Mouse (Mus musculus): ENCODE data around the gene Impad1.

Gene Impad1

DNA sequence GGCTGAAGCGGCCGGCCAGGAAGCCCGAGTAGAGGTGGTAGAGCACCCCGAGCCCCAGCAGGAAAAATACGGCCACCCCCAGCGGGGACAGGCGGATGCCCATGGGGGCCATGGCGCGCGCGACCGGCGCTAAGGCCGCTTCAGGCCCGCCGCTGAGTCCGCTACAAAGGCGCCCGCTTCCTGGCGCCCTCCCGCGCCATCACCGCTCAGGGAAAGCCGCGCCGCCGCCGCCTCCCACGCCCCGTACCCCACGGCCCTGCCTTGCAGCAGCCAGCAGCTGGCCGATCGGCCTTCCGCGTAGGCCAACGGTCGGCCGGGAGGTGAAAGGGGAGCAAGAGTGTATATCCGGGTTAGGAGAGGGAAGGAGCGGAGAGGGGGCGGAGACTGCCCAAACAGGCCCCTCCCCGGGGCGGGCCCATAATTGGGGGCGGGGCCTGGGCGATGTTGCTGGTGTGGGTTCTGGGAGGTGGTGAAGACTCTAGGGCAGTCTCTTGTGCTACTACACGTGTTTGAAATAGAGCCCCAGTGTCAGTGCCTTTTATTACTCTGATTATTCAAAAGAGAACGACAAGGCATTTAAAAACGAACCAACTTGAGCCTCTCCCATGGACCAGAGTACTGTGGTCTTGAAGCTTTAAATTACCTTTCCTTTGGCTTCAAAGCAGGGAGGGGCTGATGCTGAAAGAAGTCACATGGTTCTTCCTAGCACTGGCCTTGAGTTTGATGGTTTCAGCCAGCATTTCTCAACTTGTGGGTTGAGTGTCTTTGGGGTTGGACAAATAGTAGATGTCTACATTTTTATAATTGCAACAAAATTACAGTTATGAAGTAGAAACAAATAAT lies at the start of gene Impad1:
Gene Impad1 (minus strand): TSS at position 364 of the 843 bp plus-strand sequence.
- peak; percentile 55 for DNase-seq (ENCODE audit: low read depth, low spot score)

DNA sequence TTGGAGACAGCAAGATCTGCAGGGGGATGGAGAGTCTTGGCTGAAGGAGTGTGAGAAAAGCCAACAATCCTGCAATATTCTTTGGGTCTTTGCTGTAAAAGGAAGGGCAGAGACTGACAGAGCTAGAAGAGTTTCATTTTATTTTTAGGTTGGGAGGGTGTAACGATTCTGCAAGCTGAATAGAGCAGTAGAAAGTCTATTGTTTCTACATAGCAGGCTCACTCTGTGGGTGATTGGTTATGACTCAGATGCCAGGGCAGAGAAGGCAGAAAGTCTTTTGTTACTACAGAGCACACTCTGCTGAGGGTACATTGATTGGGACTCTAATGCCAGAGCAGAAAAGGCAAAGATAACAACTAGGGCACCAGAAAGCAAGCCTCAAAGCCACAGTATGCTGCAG lies 47.0 kb upstream of the Impad1 start:
- DNase-seq (ENCODE audit: low read depth, low spot score): no peak

DNA sequence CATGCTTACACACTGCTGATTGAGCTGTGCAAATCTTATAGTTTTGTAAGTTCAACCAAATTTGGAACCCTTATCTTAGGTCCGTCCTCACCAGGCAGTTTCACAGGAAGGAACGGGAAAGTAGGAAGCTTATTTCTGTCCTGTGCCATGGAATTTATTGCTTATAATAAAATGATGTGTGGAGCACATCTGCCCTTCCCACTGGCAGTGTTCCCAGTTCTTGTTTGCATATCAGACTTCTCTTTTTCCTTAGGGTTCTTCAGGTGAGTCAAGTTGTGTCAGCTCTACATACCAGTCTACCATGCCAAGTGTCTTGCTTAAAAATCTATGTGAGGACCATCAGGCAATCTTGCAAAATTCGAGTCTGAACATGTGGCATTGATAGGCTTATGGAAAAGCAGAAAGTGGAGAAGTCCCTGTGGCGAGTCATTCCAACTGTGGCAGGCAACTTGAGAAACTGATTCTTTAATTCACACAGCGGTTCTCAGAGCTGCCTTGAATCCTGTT lies 40.7 kb upstream of the Impad1 start:
- no peak for DNase-seq (ENCODE audit: low read depth, low spot score)

DNA sequence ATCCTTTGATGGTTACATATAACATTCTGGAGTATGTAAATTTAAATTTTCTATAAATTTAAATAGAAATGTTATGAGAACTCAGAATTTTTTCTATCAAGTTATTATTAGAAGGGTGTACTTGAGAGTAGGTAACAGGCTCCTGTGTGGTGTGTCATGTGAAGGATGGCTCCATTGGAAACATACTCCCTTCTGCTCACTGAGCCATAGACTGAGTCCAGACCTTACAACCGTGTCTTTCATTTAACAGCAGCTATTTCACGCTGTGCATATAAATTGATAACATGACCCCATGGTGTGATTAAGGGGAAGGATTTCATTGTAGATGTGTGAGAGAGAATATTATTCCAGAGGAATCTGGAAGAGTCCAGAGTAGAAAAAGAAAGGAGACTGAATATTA lies 35.0 kb upstream of the Impad1 start:
- DNase-seq (ENCODE audit: low read depth, low spot score): no peak

DNA sequence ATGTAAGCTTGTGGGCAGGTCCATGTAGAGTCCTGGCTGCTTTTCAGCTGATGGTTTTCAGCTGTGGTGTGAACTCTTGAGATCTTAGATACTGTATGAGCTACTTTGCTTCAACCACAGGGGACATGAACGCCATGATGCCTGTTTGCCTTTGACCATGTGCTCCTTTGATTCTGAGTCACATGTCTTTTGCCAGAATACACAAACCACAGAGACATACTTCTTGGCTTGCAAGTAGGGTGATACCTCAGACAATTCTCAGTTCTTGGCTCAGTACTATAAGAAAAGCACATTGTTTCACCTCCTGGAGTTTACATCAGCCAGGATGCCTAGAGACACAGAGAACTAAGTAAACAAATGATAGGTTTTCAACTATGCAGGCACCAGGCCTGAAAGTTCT lies 29.0 kb upstream of the Impad1 start:
- DNase-seq (ENCODE audit: low read depth, low spot score): no peak

DNA sequence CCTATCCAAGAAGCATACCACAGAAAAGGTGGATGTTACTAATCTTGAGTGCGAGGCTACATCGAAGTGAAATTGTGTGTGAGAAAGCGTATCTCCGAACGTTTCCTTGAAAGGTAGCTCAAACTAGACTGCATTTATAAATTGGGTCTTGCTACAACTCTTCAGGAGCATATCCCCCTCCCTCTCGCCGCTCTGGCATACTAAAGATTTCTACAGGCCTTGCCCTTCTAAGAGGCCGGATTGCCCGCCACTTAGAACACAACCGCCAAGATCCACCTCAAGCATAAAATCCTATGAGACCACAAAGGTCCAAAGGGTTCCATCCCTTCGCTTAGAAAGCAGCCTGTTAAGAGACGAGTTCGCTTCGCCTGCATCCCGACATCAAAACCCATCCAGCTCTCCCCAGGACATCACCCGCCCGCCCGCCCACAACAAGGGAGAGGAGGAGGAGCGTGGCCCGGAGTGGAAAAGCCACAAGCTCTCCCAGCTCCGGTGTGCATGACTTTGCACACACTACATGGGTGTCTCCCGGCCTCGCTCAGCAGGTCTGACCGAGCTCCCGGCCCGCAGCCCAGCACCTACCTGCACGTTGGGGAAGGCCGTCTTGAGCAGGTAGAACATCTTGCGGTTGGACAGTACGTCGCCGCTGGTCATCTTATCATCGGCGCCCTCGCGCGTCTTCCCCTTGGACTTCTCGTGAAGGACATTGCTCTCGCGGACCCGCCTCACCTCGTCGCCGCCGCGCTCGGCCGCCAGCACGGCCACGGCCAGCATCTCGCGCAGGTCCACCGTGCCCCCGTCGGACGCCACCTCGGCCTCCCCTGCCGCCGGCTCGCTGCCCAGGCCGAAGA lies 789 bp downstream of the Impad1 start:
- peak; percentile 20 for DNase-seq (ENCODE audit: low read depth, low spot score)

DNA sequence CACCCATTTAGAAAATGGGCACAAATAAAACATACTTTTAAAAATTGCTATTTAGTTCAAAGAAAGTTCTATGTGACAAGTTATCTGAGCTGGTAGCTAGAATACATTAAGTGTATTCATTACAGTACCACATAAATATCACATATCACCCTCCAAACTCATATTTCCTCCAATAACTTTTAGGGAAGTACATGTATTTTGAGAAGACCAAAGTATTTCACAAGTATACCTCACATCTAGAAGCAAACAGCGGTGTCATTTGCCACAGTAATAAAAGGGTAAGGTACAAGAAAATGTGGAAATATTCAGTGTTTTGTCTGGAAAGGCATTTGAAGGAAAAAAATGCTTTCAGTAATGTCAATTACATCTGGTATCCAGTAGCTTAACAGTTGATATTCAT lies 2.0 kb downstream of the Impad1 start:
- DNase-seq (ENCODE audit: low read depth, low spot score): no peak

DNA sequence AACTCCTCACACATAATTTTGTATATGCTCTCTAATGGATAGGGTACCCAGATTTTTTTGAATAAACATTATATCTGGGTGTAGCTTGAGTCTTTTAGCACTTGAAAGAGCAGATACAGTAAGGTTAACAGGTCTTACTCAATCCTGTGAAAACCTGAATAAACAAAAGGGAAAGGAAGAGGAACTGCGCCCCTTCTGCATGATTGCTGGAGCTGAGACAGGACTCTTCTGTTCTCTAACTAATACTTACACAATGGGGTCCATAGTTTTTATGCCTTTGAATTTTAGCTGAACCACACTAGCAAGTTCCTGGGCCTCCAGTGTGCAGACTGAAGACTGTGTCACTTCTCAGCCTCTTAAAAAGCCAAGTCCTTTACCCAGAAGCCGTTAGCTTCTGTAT lies 8.0 kb downstream of the Impad1 start:
- no peak for DNase-seq (ENCODE audit: low read depth, low spot score)

DNA sequence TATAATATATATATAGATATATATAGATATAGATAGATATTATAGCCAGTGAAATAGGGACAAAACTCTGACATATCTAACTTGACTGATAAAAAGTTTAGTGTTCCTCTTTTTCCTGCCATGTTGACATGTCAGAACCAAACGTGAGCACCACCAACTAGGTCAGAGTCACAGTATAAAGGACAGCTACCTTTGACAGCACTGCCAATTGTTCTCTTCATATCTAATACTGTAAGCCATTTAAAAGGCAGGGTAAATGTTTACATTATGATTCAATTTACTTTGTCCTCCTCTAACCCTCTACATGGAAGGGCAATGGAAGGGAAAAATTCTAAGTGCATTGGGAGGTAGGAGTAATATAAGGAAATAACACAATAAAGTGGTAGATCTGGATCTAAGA lies 8.8 kb downstream of the Impad1 start:
- no peak for DNase-seq (ENCODE audit: low read depth, low spot score)

DNA sequence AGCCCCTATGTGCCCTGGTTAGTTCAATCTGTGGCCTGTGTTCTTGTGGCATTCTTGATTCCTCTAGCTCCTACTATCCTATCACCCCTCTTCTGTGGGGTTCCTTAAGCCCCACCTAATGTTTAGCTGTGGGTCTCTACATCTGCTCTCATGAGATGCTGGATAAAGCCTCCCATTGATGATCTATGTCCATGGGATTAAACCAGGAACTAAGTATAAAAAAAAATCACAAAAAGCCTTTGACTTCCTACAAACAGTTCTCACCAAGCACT lies 9.5 kb downstream of the Impad1 start:
- no peak for DNase-seq (ENCODE audit: low read depth, low spot score)

DNA sequence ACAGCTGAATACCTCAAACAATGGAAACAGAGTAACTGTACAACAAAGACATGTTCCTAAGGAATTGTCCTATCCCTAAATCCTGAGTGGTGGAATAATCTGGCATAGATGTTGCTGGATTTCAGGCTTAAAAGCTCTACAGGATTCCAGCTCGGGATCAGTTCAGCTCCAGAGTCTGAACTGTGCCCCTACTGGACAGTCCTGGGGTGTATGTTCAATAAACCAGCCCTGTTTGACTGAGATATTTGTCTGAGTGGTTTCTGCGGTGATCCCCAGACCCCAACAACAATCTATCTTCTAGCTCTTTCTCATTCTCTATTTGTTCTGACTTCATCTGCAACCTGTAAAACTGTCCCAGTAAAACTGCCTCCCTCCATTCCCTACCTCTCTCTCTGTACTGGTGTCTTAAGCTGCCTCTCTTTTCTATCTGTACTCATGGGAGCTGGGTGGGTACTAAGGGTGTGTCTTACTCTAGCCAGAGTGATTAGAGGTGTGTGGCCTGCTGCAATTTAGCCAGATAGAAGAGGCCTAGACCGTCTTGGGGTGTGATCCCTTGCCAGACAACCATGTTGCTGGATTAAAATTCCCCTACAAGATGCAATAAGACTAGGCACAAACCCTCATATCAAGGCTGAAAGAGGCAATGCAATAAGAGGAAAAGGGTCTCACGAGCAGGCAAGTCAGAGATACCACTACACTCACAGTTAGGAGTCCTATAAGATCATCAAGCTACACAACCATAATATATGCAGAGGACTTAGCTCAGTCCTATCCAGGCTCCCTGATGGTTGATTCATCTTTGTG lies 10.1 kb downstream of the Impad1 start:
- no peak for DNase-seq (ENCODE audit: low read depth, low spot score)

DNA sequence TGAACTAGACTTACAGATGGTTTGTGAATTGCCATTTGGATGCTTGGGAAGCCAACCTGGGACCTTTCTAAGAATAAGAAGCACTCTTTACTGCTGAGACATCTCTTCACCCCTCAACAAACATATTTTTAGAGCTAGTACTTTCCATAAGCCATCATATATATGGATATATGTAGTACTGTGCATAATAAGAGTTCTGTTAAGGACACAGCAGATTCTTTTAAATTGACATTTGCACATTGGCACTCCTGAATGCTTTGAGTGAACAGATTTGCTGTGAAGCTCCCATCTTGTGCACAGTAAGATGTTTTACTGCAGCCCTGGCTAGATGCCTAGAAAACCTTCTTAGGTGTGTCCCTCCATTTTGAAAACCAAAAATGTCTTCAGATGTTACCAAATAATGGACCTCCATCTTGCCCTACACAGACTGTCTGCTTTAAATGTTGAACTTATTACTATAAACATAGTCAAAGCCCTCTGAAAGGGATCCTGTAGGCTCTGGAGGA lies 13.8 kb downstream of the Impad1 start:
- DNase-seq (ENCODE audit: low read depth, low spot score): peak; percentile 10

DNA sequence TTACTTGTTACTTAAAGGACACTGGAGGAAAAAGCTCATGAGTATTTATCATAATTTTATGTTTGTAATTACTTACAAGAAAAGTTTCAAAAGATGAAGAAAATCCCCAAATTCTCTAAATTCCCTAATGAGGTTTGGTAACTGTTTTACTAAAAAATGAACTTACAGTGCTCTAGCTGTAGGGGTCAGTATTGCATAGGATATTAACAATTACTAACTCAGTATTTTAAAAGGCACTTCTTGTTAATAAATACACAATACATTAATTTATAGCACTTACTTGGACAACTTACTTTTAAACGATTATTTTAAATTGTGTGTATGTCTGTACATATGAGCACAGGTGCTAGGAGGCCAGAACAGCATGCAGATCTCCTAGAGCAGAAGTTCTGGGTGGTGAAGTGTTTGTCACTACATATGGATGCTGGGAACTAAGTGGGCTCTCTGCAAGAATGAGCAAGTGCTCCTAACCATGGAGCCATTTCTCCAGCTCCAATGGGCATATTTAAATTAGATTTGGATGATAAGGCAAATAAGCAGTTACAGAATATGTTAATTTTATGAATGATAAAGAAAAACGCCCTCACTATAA lies 21.5 kb downstream of the Impad1 start:
- peak; percentile 4 for DNase-seq (ENCODE audit: low read depth, low spot score)

DNA sequence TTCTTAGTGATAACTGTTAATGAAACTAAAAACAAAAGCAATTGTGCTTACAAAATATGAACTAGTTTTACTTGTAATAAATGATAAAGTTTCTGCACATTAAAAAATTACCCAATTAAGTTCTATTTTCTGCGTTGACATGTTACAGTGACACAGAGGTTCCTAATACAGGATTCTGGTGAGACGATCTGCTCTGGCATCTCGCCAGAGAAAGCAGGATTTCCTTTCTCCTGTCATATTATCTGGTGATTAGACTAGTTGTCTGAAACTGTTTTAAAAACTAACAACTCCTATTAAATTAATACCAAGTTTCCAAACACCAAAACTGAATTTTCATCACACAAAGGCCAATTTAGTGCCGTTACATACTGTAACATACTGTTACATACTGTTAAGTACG lies 27.3 kb downstream of the Impad1 start:
- no peak for DNase-seq (ENCODE audit: low read depth, low spot score)

DNA sequence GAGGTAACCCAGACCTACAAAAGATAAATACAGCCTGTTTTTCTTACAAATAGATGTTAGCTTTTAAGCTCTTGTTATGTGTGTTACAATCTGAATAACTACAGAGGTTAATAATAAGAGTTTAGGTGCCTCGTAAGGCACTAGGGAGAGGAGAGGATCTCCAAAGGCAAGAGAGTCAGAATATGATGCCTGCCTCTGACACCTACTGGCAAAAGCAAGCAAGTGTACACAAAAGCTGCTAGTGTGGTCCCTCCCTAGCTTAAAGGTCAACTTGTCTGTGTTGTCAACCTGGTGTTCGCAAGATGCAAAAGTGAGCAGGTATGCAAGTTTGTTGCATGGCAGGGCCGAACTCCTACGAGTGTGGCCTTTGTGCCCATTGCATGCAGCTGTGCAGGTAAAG lies 34.8 kb downstream of the Impad1 start:
- DNase-seq (ENCODE audit: low read depth, low spot score): no peak

DNA sequence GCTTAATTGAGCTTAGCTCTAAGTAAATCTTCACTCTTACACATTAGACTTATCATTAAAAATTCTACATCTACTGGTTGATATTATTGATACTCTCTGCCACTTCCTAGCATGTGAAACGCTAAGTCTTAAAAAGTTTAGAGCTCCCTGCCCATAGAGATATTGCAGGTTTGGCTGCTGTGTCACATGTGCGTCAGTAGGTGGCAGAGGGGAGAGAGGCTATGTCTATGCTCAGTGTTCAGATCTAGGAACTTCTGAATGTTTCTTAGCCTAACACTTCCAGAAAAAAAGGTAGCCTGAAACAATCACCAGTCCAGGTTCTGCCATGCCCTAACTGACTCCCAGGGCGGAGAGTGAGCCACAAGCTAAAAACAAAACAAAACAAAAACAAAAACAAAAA lies 63.7 kb downstream of the Impad1 start:
- DNase-seq (ENCODE audit: low read depth, low spot score): no peak

DNA sequence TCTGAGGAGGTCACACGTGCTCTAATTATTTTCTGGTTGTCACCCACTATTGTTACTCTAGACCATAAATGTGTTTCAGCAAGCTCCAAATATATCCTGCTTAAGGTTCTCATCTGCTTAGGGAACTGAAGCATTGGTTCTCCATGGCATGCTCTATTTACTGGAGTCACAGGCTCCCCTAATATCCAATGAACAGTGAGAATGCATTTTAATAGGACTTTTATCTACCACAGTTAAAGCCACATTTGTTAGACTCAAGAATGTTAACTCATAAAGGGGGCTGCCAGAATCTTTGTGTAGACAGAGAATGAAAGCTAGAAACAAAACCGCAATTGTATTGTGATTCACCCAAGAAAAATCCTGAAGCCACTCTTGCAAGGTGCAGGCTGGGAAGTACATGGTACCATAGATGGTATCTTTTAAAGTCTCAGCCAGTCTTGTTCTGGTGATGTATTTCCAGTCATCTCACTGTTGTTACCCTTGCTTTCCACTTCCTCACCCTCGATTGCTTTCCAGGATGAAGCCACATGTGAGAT lies 66.8 kb downstream of the Impad1 start:
- no peak for DNase-seq (ENCODE audit: low read depth, low spot score)

DNA sequence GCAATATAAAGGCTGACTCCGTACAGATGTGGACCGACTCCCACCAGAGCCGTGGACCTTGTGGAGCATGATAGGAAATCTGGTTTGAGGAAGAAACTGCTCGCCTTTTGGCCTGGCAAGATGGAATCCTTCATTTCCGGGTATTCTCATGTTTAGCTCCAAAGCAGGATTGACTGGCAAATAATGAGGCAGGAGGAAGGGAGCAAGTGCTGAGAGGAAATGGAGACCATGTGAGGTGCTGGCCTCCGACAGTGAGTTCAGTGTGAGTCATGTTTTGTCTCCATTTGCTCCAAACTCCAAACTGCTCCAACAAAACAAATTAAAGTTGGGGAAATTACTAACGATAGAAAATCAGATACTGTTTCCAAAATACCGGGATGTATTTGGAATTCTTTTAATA lies 69.3 kb downstream of the Impad1 start:
- no peak for DNase-seq (ENCODE audit: low read depth, low spot score)

DNA sequence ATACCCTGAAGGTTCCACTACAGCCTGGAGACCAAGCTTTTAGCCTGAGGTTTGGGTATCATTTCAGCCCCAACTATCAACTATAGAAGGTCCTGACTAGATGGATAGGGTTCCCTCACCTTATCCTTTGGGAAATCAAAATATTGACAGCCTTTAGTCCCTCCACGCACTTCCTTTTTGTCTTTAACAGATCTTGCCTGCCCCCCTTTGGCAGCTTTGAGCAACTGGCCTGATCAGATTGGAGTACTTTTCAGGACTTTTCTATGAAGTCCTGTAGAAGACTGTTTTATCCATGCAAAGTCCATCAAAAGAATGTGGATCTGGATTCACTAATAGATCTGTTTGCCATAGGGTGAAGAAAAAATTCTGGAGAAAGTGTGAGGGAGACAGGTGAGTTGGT lies 71.1 kb downstream of the Impad1 start:
- DNase-seq (ENCODE audit: low read depth, low spot score): no peak

DNA sequence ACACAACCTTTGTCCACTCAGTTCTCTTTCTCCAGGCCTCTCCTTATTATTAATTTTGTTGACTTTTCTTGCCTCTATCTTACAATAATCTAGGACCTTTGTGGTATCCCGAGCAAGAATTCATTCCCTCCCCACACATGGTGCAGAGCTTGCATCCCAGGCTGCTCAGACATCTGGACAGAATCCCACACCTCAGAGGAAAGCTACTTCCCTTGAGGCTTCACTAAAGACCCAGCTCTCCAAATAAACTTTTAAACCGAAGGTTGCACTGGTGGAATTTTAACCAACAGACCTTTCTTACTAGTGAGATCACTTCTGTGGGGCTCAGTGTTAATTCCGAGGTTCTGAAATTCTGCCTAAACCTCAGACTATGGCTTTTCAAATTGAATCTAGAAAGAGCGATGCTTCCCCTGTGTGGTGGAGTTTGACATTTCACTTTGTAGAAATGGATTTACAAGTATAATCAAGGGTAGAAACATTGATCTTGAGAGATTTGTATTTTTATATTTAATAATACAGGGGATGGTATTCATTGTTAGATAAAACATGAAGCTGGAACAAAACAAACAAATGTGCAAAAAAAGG lies 75.3 kb downstream of the Impad1 start:
- peak; percentile 28 for DNase-seq (ENCODE audit: low read depth, low spot score)

All from brain, embryonic 18.5 days (tissue).